Mouse (Mus musculus) lung, postnatal 0 days (tissue): Measurements from ENCODE around the gene Ino80b.

Experiments
- CTCF ChIP-seq: IDR thresholded peaks from 2 replicates; pipeline ENCODE4 v1.5.1; 2016; ENCODE audit warnings: antibody characterized with exemption, mild to moderate bottlenecking
- EP300 ChIP-seq: IDR thresholded peaks from 2 replicates; pipeline ENCODE4 v1.6.1; 2016; ENCODE audit warnings: antibody characterized with exemption, mild to moderate bottlenecking, control low read depth

DNA sequence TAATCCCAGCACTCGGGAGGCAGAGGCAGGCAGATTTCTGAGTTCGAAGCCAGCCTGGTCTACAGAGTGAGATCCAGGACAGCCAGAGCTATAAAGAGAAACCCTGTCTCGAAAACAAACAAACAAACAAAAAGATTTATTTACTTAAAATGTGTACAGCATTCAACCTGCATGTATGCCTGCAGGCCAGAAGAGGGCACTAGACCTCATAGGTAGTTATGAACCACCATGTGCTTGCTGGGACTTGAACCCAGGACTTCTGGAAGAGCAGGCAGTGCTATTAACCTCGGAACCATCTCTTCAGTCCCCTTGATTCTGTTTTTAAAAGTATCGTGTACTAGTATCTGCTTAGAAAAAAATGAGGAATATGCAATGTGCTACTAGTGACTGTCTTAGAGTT lies 2.2 kb upstream of the Ino80b start:
- TF ChIP-seq CTCF, result peak; percentile 49
- TF ChIP-seq EP300, result no peak
